Mouse (Mus musculus) CH12.LX (cell line): Measurements from ENCODE around the gene Camta1. TPM values are rescaled to one million over a fixed set of nuclear protein-coding genes. Genes with fewer than 3 reads are reported as not detected.
"Not testable (repeated sequence)": the region's sequence is repeated elsewhere in the genome, so short reads cannot be mapped to it uniquely, and the experiment has no call there.

ENCODE experiments used
- DNase-seq: peaks from one replicate; pipeline ENCODE4 v3.0.0-alpha.2; 2013; ENCODE audit errors: extremely low read depth
- H3K27ac ChIP-seq: 2 replicates; pipeline ENCODE4 v1.5.1; 2012; ENCODE audit warnings: low read depth, mild to moderate bottlenecking, control low read depth, moderate library complexity; ENCODE audit not compliant: insufficient read depth
- H3K27me3 ChIP-seq: replicated peaks from 2 replicates; pipeline ENCODE3; 2012; ENCODE audit warnings: inconsistent platforms
- H3K36me3 ChIP-seq, 2 experiments: replicated peaks in 1 of 2; 2 replicates each; pipeline versions ENCODE3 to v1.6.1; 2012; ENCODE audit warnings: inconsistent platforms in 1 of 2, low read length in 1 of 2, mild to moderate bottlenecking in 1 of 2, mixed read lengths in 1 of 2, moderate library complexity in 1 of 2; ENCODE audit not compliant: control insufficient read depth in 1 of 2, insufficient read depth in 1 of 2
- H3K4me1 ChIP-seq, 2 experiments: 2 replicates each; pipeline ENCODE4 v1.6.1; 2012; ENCODE audit warnings: inconsistent platforms in 1 of 2, moderate library complexity in 1 of 2; ENCODE audit not compliant: insufficient read depth in 2 of 2, control insufficient read depth in 1 of 2
- H3K4me2 ChIP-seq: 2 replicates; pipeline ENCODE4 v1.6.1; 2012; ENCODE audit warnings: low read depth, mild to moderate bottlenecking, control low read depth; ENCODE audit not compliant: poor library complexity, insufficient read depth, severe bottlenecking
- H3K4me3 ChIP-seq, 3 experiments: fragments of 150-350 bp in 1 of 3; sonication (generic) in 1 of 3; replicated peaks in 1 of 3; 2 replicates each; pipeline versions ENCODE3 to v1.5.1; 2011 to 2012; ENCODE audit warnings: low read depth in 2 of 3, low read length in 2 of 3, mild to moderate bottlenecking in 2 of 3, moderate library complexity in 2 of 3, control low read depth in 1 of 3, improper control_type of control experiment in 1 of 3, inconsistent platforms in 1 of 3, mixed read lengths in 1 of 3; ENCODE audit not compliant: poor library complexity in 1 of 3
- H3K79me2 ChIP-seq: replicated peaks from 2 replicates; pipeline ENCODE4 v1.6.1; 2012; ENCODE audit warnings: mild to moderate bottlenecking, moderate library complexity; ENCODE audit not compliant: control insufficient read depth, poor library complexity, insufficient read depth, severe bottlenecking; ENCODE audit errors: extremely low read depth
- H3K9ac ChIP-seq: 2 replicates; pipeline ENCODE4 v1.6.1; 2012; ENCODE audit warnings: low read depth, mild to moderate bottlenecking, control low read depth, moderate library complexity; ENCODE audit not compliant: insufficient read depth
- H3K9me3 ChIP-seq: replicated peaks from 2 replicates; pipeline ENCODE3; 2012; ENCODE audit warnings: low read length, inconsistent platforms, mixed read lengths
- CHD1 ChIP-seq: IDR thresholded peaks from 2 replicates; pipeline ENCODE4 v1.6.1; 2012; ENCODE audit warnings: low read depth, low read length, improper control_type of control experiment, inconsistent platforms
- CTCF ChIP-seq, 2 experiments: IDR thresholded peaks in 1 of 2; conservative IDR thresholded peaks in 1 of 2; 2 replicates each; pipeline ENCODE4 v1.5.1; 2011 to 2012; ENCODE audit warnings: low read depth in 2 of 2, low read length in 2 of 2, improper control_type of control experiment in 1 of 2, inconsistent platforms in 1 of 2, mild to moderate bottlenecking in 1 of 2, moderate library complexity in 1 of 2
- E2F4 ChIP-seq: IDR thresholded peaks from 2 replicates; pipeline ENCODE4 v1.6.1; 2011; ENCODE audit warnings: low read depth, low read length, improper control_type of control experiment; ENCODE audit not compliant: insufficient replicate concordance
- ELF1 ChIP-seq: IDR thresholded peaks from 2 replicates; pipeline ENCODE4 v1.6.1; 2014; ENCODE audit warnings: low read depth, mild to moderate bottlenecking, inconsistent platforms, low read length, improper control_type of control experiment
- ETS1 ChIP-seq: conservative IDR thresholded peaks from 2 replicates; pipeline ENCODE4 v1.6.1; 2012; ENCODE audit warnings: low read depth, mild to moderate bottlenecking, inconsistent platforms, low read length, improper control_type of control experiment, moderate library complexity
- HCFC1 ChIP-seq: IDR thresholded peaks from 2 replicates; pipeline ENCODE4 v1.6.1; 2012; ENCODE audit warnings: low read depth, mild to moderate bottlenecking, inconsistent platforms, low read length, improper control_type of control experiment
- IRF4 ChIP-seq: IDR thresholded peaks from 2 replicates; pipeline ENCODE4 v1.6.1; 2014; ENCODE audit warnings: low read depth, mild to moderate bottlenecking, inconsistent platforms, low read length, improper control_type of control experiment
- JUN ChIP-seq: IDR thresholded peaks from 2 replicates; pipeline ENCODE4 v1.6.1; 2011; ENCODE audit warnings: low read depth, mild to moderate bottlenecking, low read length, improper control_type of control experiment, moderate library complexity; ENCODE audit not compliant: insufficient read depth
- JUND ChIP-seq: conservative IDR thresholded peaks from 2 replicates; pipeline ENCODE4 v1.6.1; 2011; ENCODE audit warnings: low read depth, low read length, improper control_type of control experiment
- KAT2A ChIP-seq: IDR thresholded peaks from 2 replicates; pipeline ENCODE4 v1.6.1; 2012; ENCODE audit warnings: low read length, improper control_type of control experiment, inconsistent platforms; ENCODE audit not compliant: insufficient replicate concordance
- MAFK ChIP-seq: IDR thresholded peaks from 2 replicates; pipeline ENCODE4 v1.6.1; 2011; ENCODE audit warnings: low read length, improper control_type of control experiment; ENCODE audit not compliant: insufficient replicate concordance
- MAX ChIP-seq: IDR thresholded peaks from 2 replicates; pipeline ENCODE4 v1.6.1; 2011; ENCODE audit warnings: low read length, improper control_type of control experiment
- MAZ ChIP-seq: IDR thresholded peaks from 2 replicates; pipeline ENCODE4 v1.6.1; 2012; ENCODE audit warnings: low read depth, mild to moderate bottlenecking, inconsistent platforms, low read length, improper control_type of control experiment, moderate library complexity
- MEF2A ChIP-seq: IDR thresholded peaks from 2 replicates; pipeline ENCODE4 v1.6.1; 2014; ENCODE audit warnings: low read depth, mild to moderate bottlenecking, inconsistent platforms, low read length, improper control_type of control experiment, borderline replicate concordance
- MXI1 ChIP-seq: IDR thresholded peaks from 2 replicates; pipeline ENCODE4 v1.6.1; 2011; ENCODE audit warnings: mild to moderate bottlenecking, low read depth, low read length, improper control_type of control experiment
- MYC ChIP-seq: IDR thresholded peaks from 2 replicates; pipeline ENCODE4 v1.6.1; 2011; ENCODE audit warnings: low read depth, mild to moderate bottlenecking, improper control_type of control experiment, low read length
- NELFE ChIP-seq: IDR thresholded peaks from 2 replicates; pipeline ENCODE4 v1.6.1; 2011; ENCODE audit warnings: low read depth, low read length, improper control_type of control experiment
- POLR2AphosphoS2 ChIP-seq: IDR thresholded peaks from 2 replicates; pipeline ENCODE4 v1.6.1; 2011; ENCODE audit warnings: low read depth, low read length, improper control_type of control experiment
- RAD21 ChIP-seq: IDR thresholded peaks from 2 replicates; pipeline ENCODE4 v1.6.1; 2011; ENCODE audit warnings: low read depth, mild to moderate bottlenecking, low read length, improper control_type of control experiment, moderate library complexity
- SMC3 ChIP-seq: IDR thresholded peaks from 2 replicates; pipeline ENCODE4 v1.6.1; 2011; ENCODE audit warnings: low read depth, low read length, improper control_type of control experiment
- TBP ChIP-seq: conservative IDR thresholded peaks from 2 replicates; pipeline ENCODE4 v1.6.1; 2011; ENCODE audit warnings: low read depth, low read length, improper control_type of control experiment
- TCF12 ChIP-seq: IDR thresholded peaks from 2 replicates; pipeline ENCODE4 v1.6.1; 2014; ENCODE audit warnings: low read depth, mild to moderate bottlenecking, inconsistent platforms, low read length, improper control_type of control experiment
- ZC3H11A ChIP-seq: IDR thresholded peaks from 2 replicates; pipeline ENCODE4 v1.6.1; 2012; ENCODE audit warnings: low read depth, mild to moderate bottlenecking, inconsistent platforms, low read length, improper control_type of control experiment
- ZKSCAN1 ChIP-seq: IDR thresholded peaks from 2 replicates; pipeline ENCODE4 v1.6.1; 2012; ENCODE audit warnings: low read depth, inconsistent platforms, low read length, improper control_type of control experiment, borderline replicate concordance
- ZNF384 ChIP-seq: IDR thresholded peaks from 2 replicates; pipeline ENCODE4 v1.6.1; 2012; ENCODE audit warnings: low read depth, low read length, improper control_type of control experiment, inconsistent platforms
- dilution Hi-C: fragments of 300-500 bp; cut with MboI; formaldehyde crosslinking; loops from 2 replicates; pipeline ENCODE4 v1.14.3; 2020; ENCODE audit warnings: low sequenced_read_pairs; ENCODE audit not compliant: extremely low pct_unique_long_range_greater_than_20kb, extremely low pct_ligation_motif_present
- in situ Hi-C: fragments of 300-500 bp; cut with MboI; formaldehyde crosslinking; loops from 3 replicates; pipeline ENCODE4 v1.14.3; 2019; ENCODE audit warnings: low sequenced_read_pairs, low pct_ligation_motif_present, low pct_unique_long_range_greater_than_20kb, mixed read lengths
- polyA plus RNA-seq: library from polyadenylated mRNA; unstranded; fragments of >175 nt; gene quantifications from 2 replicates; pipeline ENCODE4 v1.2.1, GENCODE M21; 2012; ENCODE audit warnings: low read depth; ENCODE audit not compliant: insufficient read length
- total RNA-seq, 2 experiments: library from RNA; depleted of rRNA; stranded (reverse); fragments of 300-350 nt in 1 of 2; fragments of >200 nt in 1 of 2; gene quantifications; 2 replicates each; pipeline ENCODE4 v1.2.3; 2012 to 2014

Camta1 gene
- total and polyA plus RNA-seq, 3 experiments: 9.9 to 32.5 (median 15.3) TPM

GRCm38 (mm10) chr4:150908512-150908911 lies 953.2 kb downstream of the Camta1 start:
- Histone ChIP-seq H3K36me3 (peaks cover 33 to 43% of the 10 kb centered on the region in 2 experiments), H3K4me2 (peak overlapping the region; percentile 75; the same call in 1 of the 2 replicates), H3K4me3 (peak overlapping the region in 1 of 3 experiments; percentile 88), H3K79me2 (peaks cover 27% of the 10 kb centered on the region), H3K9ac (0 out of 2 replicates have a peak overlapping the region, but pooled peaks have one; percentile 65), H3K4me1 (peaks cover 8 to 45% of the 10 kb centered on the region in 2 experiments)
- dilution Hi-C loops, H3K27ac ChIP-seq, in situ Hi-C loops, H3K27me3 ChIP-seq, H3K9me3 ChIP-seq: not testable (repeated sequence)
- peak; percentile 62 for DNase-seq
- TF ChIP-seq MAFK (peak; percentile 89), CTCF (conservative IDR thresholded peaks at IDR 0.05 in 1 of 2, IDR thresholded peaks at IDR 0.05 in 1 of 2; ENCODE audit: low read depth in 2 of 2, low read length in 2 of 2) (peak; percentile 31 to 41; a peak in 3 of 4 replicates)
- TF ChIP-seq, all 38 proteins: peak for 2; not testable (repeated sequence) for 36

GRCm38 (mm10) chr4:150907099-150907498 lies 954.6 kb downstream of the Camta1 start:
- TF ChIP-seq MAZ (no peak), JUN (no peak), ZC3H11A (no peak), JUND (no peak), ETS1 (no peak), MYC (no peak), HCFC1 (no peak)
- H3K4me2 ChIP-seq: no peak overlapping the region
- no peak overlapping the region for H3K27ac ChIP-seq
- in situ Hi-C loops (no loop called here), dilution Hi-C loops (no loop called here)
- H3K9ac ChIP-seq: no peak overlapping the region
- no peak for DNase-seq
- H3K9me3 ChIP-seq: no peaks in the 10 kb centered on the region
- H3K36me3 ChIP-seq: peaks cover 45 to 54% of the 10 kb centered on the region in 2 experiments
- H3K27me3 ChIP-seq: no peaks in the 10 kb centered on the region
- H3K4me1 ChIP-seq: peaks cover 6 to 46% of the 10 kb centered on the region in 2 experiments
- H3K4me3 ChIP-seq: no peak overlapping the region
- H3K79me2 ChIP-seq: peaks cover 27% of the 10 kb centered on the region

- peaks cover 6 to 61% of the 10 kb centered on the region in 2 experiments for H3K4me1 ChIP-seq
- H3K9me3 ChIP-seq: no peaks in the 10 kb centered on the region
- dilution Hi-C loops: no loop called here
- no peaks in the 10 kb centered on the region for H3K27me3 ChIP-seq
- H3K36me3 ChIP-seq: peaks cover 77 to 91% of the 10 kb centered on the region in 2 experiments
- no peak overlapping the region for H3K27ac ChIP-seq
- DNase-seq: no peak
- TF ChIP-seq MEF2A (no peak), ZC3H11A (no peak), POLR2AphosphoS2 (no peak), CHD1 (no peak), SMC3 (no peak), MAFK (no peak), KAT2A (no peak), ETS1 (no peak), ZKSCAN1 (no peak), ZNF384 (no peak), IRF4 (no peak), NELFE (no peak), RAD21 (no peak), TBP (no peak), MXI1 (no peak), E2F4 (no peak), MAX (no peak), ELF1 (no peak), TCF12 (no peak)
- in situ Hi-C loops: no loop called here
- H3K79me2 ChIP-seq: peaks cover 14% of the 10 kb centered on the region
- no peak overlapping the region for H3K4me3 ChIP-seq
- H3K4me2 ChIP-seq: no peak overlapping the region
- no peak overlapping the region for H3K9ac ChIP-seq
Measured at GRCm38 (mm10) chr4:150903091-150903742, 958.5 kb downstream of the Camta1 start.
